Comparison of ENCODE assay signal across 25 mouse cellular contexts in the genomic region with DNA sequence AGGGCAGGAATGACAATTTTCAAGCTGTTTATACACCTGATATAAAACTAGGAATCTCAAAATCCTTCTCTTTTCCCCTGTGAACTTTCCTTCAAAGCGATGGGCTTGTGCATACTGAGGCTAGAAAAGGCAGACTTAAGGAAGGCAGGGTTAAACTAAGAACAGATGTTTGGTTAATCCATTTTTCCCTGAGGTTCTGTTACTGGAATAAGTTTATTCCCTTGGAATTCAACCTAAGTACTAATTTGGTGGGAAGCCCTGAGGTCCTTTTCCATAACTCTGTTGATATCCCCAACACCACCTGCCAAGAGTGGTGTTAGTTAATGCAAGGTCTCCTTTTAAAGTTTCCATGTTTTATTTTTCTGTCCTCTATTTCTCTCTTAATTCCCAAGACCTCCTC.
"Had no signal": no experiment of that assay in that cellular context is flagged by ENCODE, and none has a peak within 500 bp of the region (broad histone marks: within the 10 kb centered on the region; RNA-seq: fewer than 3 reads in every experiment).

No protein-coding gene starts in this region.

- H3K9ac ChIP-seq: heart, embryonic 12.5 days; hindbrain, embryonic 12.5 days; hindbrain, embryonic 14.5 days; intestine, embryonic 15.5 days; limb, embryonic 15.5 days; liver, embryonic 12.5 days; liver, embryonic 14.5 days had no signal

- H3K36me3 ChIP-seq: heart, embryonic 10.5 days; heart, embryonic 12.5 days; hindbrain, embryonic 10.5 days; hindbrain, embryonic 12.5 days; intestine, embryonic 15.5 days; limb, embryonic 15.5 days; liver, embryonic 12.5 days had no signal

- DNase-seq: gastrocnemius, adult 2 months; gastrocnemius, postnatal 10 days; gastrocnemius, postnatal 25 days; heart, adult 18-20 months; heart, postnatal 10 days; heart, postnatal 4 days; kidney, adult 18-20 months; kidney, adult 8-10 months; kidney, postnatal 10 days; kidney, postnatal 25 days; kidney, postnatal 4 days had no signal

- ATAC-seq: hindbrain, embryonic 16.5 days; inflammation-experienced regulatory T-cells, adult 6 months; intestine, embryonic 15.5 days; intestine, postnatal 0 days; liver, embryonic 12.5 days had no signal

- H3K27me3 ChIP-seq: heart, embryonic 12.5 days; hindbrain, embryonic 12.5 days; intestine, embryonic 15.5 days; limb, embryonic 15.5 days; liver, embryonic 12.5 days had no signal

- H3K4me2 ChIP-seq: heart, embryonic 12.5 days; hindbrain, embryonic 12.5 days; hindbrain, embryonic 14.5 days; intestine, embryonic 15.5 days; limb, embryonic 15.5 days; liver, embryonic 12.5 days had no signal

- H3K4me3 ChIP-seq: gastrocnemius, adult 2 months; heart, embryonic 10.5 days; heart, embryonic 12.5 days; hindbrain, embryonic 10.5 days; hindbrain, embryonic 12.5 days; intestine, embryonic 15.5 days; layer of hippocampus, adult 2 months; left cerebral cortex, adult 2 months; limb, embryonic 15.5 days; liver, embryonic 12.5 days had no signal

- H3K27ac ChIP-seq: gastrocnemius, adult 2 months; heart, embryonic 10.5 days; hindbrain, embryonic 10.5 days; hindbrain, embryonic 12.5 days; hindbrain, embryonic 14.5 days; intestine, embryonic 15.5 days; layer of hippocampus, adult 2 months; left cerebral cortex, adult 2 months; limb, embryonic 15.5 days; liver, embryonic 12.5 days; liver, embryonic 14.5 days had no signal

- H3K4me1 ChIP-seq: heart, embryonic 10.5 days; heart, embryonic 12.5 days; hindbrain, embryonic 10.5 days; hindbrain, embryonic 12.5 days; intestine, embryonic 15.5 days; limb, embryonic 15.5 days; liver, embryonic 12.5 days had no signal

- H3K9me3 ChIP-seq: heart, embryonic 10.5 days; heart, embryonic 12.5 days; hindbrain, embryonic 10.5 days; hindbrain, embryonic 12.5 days; intestine, embryonic 15.5 days; limb, embryonic 15.5 days; liver, embryonic 12.5 days had no signal
